Mouse (Mus musculus): ENCODE results near the gene Clic4. TPM values are rescaled to one million over a fixed set of nuclear protein-coding genes. Genes with fewer than 3 reads are reported as not detected.
"Not testable (repeated sequence)": the region's sequence is repeated elsewhere in the genome, so short reads cannot be mapped to it uniquely, and the experiment has no call there.

Gene Clic4
- total RNA-seq, 2 experiments from 2014 or later = 74.4 to 136 TPM

DNA sequence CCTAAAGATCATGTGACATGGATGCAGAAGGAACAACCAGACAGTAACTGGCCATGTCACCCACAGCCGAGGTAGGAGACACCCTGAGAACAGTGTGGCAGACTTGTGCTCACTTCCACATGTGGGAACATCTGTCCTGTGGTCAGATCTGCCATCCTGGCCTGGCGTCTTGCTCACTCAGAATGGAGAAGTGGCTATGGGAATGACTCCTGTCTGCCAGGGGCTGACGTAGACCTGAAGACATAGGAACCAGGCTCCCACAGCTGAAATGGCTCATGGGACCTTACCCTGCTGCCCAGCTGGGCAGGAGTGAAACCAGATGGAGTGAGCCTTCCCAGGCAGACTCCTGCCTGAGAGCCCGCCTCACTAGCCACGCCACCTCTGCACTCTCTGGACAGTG, 79.8 kb downstream of the Clic4 start:
- no peak for DNase-seq (ENCODE audit: low spot score in 2 of 2)

DNA sequence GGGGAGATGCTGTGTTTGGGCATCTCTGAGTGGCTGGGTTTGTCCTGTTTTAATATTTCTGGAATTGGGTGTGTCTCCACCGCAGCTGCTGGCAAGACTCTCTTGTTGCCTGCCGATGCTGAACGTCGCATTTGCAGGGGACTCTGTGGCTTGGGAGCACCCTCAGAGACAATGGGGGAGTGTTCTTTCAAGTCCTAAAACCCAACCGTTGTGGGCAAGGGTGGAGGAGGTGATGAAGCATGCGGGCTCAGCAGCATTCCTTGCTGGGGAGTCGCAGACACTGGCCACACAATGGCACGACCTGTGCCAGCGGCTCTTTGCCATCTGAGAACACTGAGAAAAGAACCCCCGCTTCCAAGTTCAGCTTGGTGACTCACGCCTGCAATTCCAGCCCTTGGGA, 81.0 kb downstream of the Clic4 start:
- DNase-seq (ENCODE audit: low spot score in 2 of 2) = no peak

DNA sequence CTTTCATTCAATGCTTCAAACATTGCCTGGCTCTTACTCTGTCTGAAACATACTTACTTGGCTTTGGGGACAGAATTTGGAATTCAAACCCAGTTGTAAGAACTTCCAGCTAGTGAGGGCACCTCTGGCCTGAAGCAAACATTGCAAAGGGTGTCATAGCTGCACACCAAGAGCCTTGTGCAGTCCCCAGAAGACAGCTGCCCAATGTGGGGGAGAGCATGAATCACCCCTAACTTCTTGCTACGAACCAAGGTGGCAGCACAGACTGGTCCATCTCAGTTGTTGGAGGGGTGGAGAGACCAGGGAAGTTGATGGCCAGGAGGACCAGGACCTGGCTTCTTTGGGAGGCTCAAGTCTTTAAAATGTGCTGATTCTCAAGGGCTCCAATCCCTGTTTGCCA, 81.4 kb downstream of the Clic4 start:
- DNase-seq (ENCODE audit: low spot score in 2 of 2) = no peak

DNA sequence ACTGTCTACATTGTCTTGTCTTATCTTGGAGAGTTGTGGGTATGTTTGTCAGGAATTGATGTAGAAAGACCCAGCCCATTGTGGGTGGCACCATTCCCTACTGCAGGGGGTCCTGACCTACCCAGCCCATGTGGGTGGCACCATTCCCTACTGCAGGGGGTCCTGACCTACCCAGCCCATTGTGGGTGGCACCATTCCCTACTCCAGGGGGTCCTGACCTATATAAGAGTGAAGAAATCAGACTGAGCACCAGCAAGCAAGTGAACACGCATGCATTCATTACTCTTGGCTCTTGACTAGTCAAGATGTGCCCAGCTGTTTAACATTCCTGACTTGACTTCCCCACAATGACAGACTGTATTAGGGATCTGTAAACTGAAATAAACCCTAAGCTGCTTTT, 82.2 kb downstream of the Clic4 start:
- no peak for DNase-seq (ENCODE audit: low spot score in 2 of 2)

DNA sequence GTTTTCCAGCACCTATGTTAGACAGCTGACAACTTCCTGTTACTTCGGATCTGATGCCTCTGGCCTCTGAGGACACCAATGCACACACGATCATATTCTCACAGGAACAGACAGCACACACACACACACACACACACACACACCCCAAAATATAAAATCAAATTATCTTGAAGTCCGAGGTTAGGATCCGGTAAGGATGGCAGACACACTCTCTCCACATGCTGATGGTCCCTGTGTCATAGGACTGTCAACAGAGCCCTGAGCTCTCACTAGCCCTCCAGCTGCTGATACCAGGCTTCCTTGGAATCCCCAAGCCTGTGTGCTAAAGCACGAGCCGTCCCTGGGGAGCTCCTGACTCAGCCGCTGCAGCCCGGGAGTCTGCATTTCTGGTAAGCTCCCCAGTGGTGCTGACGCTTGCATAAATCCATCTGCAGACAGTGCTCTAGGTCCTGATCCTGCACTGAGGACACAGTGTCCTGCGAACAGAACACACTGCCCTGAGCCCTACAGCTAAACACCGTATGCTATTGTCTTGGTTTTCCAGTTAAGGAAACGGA, 83.1 kb downstream of the Clic4 start:
- no peak for DNase-seq (ENCODE audit: low spot score in 2 of 2)

DNA sequence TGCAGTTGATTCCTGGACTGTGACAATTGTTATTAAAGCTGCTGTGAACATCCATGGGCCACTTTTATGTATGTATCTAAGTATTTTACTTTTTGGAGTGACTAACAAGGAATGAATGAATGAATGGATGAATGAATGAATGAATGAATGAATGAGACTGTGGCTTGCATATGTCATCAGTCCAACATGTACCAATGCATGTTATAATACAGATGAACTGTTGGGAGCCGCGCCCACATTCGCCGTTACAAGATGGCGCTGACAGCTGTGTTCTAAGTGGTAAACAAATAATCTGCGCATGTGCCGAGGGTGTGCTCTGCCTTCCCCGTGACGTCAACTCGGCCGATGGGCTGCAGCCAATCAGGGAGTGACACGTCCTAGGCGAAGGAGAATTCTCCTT, 88.3 kb downstream of the Clic4 start:
- DNase-seq (ENCODE audit: low spot score in 2 of 2) = not testable (repeated sequence)

DNA sequence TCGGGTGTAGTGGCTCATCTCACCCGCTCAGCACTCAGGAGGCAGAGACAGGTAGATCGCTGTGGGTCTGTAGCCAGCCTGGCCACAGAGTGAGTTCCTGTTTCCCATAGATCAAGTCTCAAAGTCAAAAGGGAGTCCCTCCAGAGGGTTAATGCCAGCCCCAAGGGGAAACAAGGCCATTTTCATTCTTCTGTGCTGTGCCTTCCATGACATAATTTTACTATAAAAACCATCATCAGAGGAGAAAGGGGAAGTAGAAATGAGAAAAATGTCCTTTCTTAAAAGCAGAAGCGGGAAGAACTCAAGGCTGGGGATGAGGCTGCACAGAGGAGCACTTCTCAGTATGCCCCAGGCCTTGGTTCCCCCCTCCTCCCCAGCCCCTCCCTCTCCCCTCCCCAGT, 90.8 kb downstream of the Clic4 start:
- no peak for DNase-seq (ENCODE audit: low spot score in 2 of 2)

DNA sequence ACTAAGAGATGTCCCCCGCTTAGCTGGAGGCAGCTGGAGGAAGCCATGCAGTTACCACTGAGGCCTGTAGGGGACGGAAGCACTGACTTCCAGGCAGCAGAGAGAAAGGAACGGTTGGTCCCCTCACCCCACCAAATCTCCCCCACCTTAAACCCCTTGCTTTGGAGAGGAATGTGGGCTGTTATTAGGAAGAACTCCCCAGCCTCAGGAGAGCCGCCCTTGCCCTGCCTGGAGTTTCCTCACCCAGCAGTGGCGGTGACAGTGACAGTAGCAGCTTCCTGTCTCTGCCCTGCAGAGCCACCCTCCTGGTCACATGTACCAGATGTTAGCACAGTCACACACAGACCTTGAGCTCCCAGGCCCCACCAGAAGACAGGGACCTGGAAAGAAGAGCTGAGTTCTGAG, 93.5 kb downstream of the Clic4 start:
- DNase-seq (ENCODE audit: low spot score in 2 of 2) = peak in 1 of 2 experiments; percentile 36

DNA sequence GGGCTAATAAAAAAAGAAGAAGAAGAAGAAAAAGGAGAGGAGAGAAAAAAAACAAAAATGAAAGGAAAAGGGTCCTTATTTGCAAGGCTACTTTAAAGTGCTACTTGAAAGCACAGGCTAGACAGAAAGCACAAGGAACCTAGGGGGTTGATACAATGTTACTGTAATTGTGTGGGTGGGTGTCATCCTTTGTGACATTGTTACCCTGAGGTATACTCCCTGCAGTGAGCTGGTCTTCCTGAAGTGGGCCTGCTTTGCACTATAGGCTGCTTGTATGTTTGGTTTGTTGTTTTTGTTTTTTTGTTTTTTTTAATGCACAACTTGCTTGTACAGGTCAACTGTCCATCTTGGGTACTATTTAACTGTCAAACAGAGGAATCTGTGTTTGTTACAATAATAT, 95.0 kb downstream of the Clic4 start:
- no peak for DNase-seq (ENCODE audit: low spot score in 2 of 2)

DNA sequence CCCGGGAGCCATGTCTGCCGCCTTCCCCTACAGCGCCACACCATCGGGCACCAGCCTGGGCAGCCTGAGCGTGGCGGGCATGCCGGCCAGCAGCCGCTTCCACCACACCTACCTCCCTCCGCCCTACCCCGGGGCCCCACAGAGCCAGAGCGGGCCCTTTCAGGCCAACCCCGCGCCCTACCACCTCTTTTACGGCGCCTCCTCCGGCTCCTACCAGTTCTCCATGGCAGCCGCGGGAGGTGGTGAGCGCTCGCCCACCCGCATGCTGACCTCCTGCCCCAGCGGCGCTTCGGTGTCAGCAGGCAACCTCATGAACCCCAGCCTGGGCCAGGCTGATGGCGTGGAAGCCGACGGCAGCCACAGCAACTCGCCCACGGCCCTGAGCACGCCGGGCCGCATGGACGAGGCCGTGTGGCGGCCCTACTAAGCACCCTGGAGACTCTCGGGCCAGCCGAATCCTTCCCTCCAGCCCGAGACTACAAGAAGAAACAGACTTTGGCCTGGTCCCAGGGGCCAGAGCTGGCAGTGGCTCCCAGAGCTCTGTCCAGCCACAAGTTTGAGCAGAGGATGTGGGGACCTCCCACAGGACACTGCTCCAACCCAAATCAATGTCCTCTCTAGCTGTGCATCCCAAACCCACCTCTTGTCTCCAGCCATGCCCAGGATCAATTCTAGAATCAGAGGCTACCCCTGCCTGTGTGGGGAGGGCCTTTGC, 97.1 kb downstream of the Clic4 start:
- DNase-seq (ENCODE audit: low spot score in 2 of 2) = no peak

DNA sequence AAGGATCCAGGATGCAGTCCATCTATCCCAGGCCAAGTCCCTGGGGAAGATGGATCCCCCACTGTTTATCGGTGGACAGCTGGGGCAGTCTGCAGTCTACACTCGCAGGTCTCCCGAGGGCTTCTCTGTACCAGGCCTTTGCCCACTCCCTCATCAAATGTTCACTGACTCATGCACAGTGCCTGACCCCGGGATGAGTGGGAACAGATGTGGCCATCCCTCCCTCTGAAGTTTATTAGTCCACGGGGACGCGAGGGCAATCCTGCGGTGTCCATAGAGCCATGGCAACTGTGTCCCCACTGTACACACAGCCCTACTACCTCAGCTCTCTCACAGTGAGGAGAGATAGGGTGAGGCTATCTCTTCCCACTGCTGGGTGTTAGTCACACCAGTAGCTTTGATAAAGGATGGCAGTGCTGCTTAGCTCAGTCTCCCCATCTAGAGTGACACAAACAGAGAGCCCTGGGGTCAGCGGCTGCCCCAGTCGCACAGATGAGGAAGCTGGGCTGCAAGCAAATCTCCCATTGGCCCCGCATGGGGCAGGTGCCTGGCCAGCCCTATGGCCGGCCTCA, 101.2 kb downstream of the Clic4 start:
- DNase-seq (ENCODE audit: low spot score in 2 of 2) = no peak

DNA sequence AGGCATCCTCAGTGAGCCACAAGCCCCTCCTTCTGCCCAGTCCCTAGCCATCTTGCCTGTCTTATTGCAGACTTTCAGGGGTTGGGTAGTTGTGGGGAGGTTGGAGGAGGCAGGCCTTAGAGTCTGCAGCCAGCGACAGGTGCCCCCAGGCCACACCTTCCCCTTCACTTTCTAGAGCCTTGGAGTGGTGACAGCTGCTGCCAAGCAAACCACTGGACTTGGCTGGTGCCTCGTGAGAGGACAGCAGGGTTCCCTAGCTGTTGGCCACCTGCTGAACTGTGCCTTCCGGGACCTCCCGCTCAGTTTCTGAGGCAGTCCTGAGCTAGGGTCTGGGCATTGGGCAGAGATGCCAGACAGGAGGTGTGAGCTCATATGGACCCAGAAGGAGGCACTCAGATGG, 103.1 kb downstream of the Clic4 start:
- no peak for DNase-seq (ENCODE audit: low spot score in 2 of 2)

DNA sequence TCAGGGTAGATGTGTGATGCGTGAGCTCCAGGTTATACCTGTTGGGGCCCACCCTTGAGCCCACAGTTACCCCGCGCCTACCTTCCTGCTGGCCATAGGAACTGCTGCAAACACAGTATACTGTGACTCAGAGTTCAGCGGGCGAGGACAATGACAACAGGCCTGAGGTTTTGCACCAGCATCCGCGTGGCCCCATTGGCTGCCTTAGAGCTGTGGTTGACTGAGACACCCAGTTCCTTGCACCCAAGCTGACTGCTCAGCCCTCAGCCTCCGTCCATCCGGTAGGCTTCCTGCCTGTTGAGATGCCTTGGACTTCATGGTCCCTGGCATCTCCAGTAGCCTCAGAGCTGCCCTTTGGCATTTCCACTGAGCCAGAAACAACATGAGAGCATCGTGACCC, 103.5 kb downstream of the Clic4 start:
- no peak for DNase-seq (ENCODE audit: low spot score in 2 of 2)

DNA sequence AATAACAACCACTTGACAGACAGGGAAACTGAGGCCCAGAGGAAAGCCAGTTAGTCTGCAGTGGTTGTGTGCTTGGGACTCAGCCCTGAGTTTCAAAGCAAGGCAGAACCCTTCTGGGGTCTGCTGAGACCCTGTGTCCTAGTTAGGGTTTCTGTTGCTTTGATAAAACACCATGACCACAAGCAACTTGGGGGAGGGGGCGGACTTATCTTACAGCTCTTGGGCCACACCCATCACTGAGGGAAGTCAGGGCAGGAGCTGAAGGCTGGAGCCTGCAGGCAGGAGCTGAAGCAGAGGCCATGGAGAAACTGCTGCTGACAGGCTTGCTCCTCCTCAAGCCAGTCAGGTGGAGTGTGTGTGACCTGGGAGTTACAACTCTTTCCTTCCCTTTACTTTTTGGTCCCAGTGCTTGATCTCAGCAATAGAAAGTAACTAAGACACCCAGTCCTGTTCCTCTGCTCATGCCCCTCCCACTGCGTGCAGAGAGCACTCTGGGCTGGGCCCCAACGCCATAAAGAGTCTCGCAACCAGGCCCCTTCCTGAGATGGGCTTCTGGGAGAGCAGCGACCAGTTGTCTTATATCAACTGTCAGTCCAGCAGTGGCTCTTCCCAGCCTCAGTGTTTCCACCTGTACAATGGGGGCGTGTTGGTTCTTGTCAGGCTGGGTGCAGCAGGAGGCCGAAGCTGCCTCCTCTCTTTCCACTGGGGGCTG, 104.6 kb downstream of the Clic4 start:
- DNase-seq (ENCODE audit: low spot score in 2 of 2) = no peak

DNA sequence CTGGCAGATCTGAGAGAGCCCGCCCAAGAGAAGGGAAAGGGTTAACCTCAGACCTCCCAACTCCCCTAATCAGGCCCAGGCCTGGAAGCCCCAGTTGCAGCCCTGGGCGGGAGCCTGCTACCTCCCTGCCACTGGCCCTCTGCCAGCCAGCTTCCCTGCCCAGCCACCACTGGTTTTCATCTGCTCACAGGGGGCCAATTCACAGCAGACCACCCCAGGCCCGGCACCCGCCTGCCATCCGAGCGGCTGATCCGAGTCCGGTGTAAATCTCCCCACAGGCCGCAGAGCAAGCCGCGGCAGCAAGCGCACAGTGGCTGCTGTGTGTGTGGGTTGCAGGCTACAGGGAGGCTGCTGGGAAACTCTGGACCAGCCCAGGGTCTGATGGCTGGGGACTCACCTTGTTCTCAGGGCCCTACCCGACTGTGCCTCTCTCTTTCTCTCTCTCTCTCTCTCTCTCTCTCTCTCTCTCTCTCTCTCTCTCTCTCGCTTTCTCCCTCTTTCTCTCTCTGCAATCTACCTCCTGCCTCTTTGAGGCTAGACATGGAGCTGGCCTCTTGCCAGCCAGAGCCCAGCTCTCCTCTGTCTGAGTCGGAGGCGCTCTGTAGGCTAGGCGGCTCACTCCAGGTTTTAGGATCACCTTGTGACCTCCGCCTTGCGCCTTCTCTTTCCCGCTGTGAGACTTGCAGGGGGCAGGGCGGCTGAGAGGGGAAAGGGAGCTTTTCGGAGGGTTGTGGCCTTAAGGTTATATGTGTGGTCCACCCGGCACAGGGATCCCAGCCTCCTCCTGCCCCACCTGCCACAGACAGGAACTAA, 106.0 kb downstream of the Clic4 start:
- no peak for DNase-seq (ENCODE audit: low spot score in 2 of 2)

DNA sequence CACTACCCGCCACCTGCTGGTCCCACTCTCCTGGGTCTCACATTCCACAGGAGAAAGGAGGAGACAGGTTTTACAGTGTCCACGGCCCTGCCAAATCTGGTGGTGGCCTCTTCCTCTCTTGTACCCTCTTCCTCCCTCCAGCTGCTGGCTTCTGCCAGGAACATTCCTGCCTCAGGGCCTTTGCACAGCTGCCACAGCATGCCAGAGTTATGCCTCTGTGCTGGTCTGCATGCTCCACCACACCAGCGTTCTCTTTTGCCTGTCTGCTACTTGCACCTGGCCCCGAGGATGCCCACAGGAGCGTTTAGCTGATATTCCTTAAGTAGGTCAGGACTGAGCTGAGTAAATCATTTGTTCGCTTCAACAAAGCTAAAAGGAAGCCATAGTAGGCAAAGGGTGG, 106.9 kb downstream of the Clic4 start:
- DNase-seq (ENCODE audit: low spot score in 2 of 2) = no peak

Other genes starting within 250 kb of the Clic4 start
- gene Runx3, start 152.2 kb downstream of the Clic4 start, total RNA-seq (2021) = 1 to 10 TPM; 2.3 to 4.8 TPM
- 100 to 1,000 TPM in 1 of 2 experiments, 10 to 100 TPM in 1; 99.3 to 114 TPM for gene Srrm1, start 80.5 kb upstream of the Clic4 start, total RNA-seq (2021)
- gene Ncmap, start 125.4 kb upstream of the Clic4 start, total RNA-seq (2021) = under 1 TPM in 1 of 2 experiments, not detected in 1; 0.26 TPM
- 10 to 100 TPM; 14.2 to 15.3 TPM for gene Rcan3, start 161.0 kb upstream of the Clic4 start, total RNA-seq (2021)
- under 1 TPM; 0.29 to 0.89 TPM for gene Stpg1, start 222.0 kb upstream of the Clic4 start, total RNA-seq (2021)
- gene Nipal3, start 222.2 kb upstream of the Clic4 start, total RNA-seq (2021) = 10 to 100 TPM; 11.9 to 15.2 TPM

All from adrenal gland, adult 18-20 months (tissue).